Mouse (Mus musculus) lung, adult 2 months (tissue): Measurements from ENCODE around the gene Cygb.

Experiments used
- CTCF ChIP-seq: fragments of 200-500 bp; IDR thresholded peaks from 2 replicates; pipeline ENCODE4 v1.5.1; 2011; ENCODE audit warnings: mild to moderate bottlenecking, low read length, control low read depth; ENCODE audit not compliant: insufficient read depth
- POLR2A ChIP-seq: fragments of 200-500 bp; IDR thresholded peaks from 2 replicates; pipeline ENCODE4 v1.6.1; 2011; ENCODE audit warnings: low read depth, mild to moderate bottlenecking, control low read depth, low read length, borderline replicate concordance; ENCODE audit errors: extremely low read depth

GRCm38 (mm10) chr11:116612554-116612953, 41.6 kb downstream of the Cygb start:
- TF ChIP-seq POLR2A, result no peak
- TF ChIP-seq CTCF, result no peak
